Comparison of ENCODE assay signal across 29 mouse cellular contexts in genomic region chr9:51352896-51353295, GRCm38 (mm10). TPM values are rescaled to one million over a fixed set of nuclear protein-coding genes. Genes with fewer than 3 reads are reported as not detected.
DNase-seq lines count a peak whose midpoint lies in the region; TF ChIP-seq lines count a peak whose summit lies in the region.
"Had no signal": no experiment of that assay in that cellular context is flagged by ENCODE, and none has a peak within 500 bp of the region (broad histone marks: within the 10 kb centered on the region; RNA-seq: fewer than 3 reads in every experiment).

No protein-coding gene starts in this region.

- whole genome bisulfite sequencing in olfactory bulb, adult 2 months, result 39% methylated on average over 3 of the region's 3 CpGs
- 88% methylated on average over 3 of the region's 3 CpGs for WGBS in heart, embryonic 10.5 days

- TF ChIP-seq POLR2A in olfactory bulb, adult 2 months (IDR thresholded peaks at IDR 0.05; ENCODE audit: insufficient read depth, low read depth, low read length), result no peak

- no peak for TF ChIP-seq CTCF in olfactory bulb, adult 2 months (IDR thresholded peaks at IDR 0.05; ENCODE audit: insufficient read depth, low read depth, low read length)

- no peaks in the 10 kb centered on the region for H3K36me3 ChIP-seq in heart, embryonic 10.5 days
- H3K36me3 ChIP-seq: G1E had no signal

- peaks cover 5% of the 10 kb centered on the region; the same call in 1 of the 2 replicates for H3K4me1 ChIP-seq in olfactory bulb, adult 2 months (ENCODE audit: control insufficient read depth, insufficient read depth, low read length)
- peaks cover 5% of the 10 kb centered on the region; the same call in 1 of the 2 replicates for H3K4me1 ChIP-seq in heart, embryonic 10.5 days

- peak; percentile 21 for DNase-seq in adrenal gland, adult 2 months
- no peak for DNase-seq in adrenal gland, postnatal 25 days
- DNase-seq in 3T3-L1 (ENCODE audit: low read depth, low spot score), result peak; percentile 52
- peak; percentile 49 for DNase-seq in brain, adult 2 months (ENCODE audit: low read depth, low spot score)
- DNase-seq in kidney, adult 18-20 months, result no peak
- DNase-seq in heart, embryonic 10.5 days (ENCODE audit: low spot score), result no peak
- no peak for DNase-seq in cerebellum, postnatal 4 days (ENCODE audit: low spot score in 2 of 2)
- DNase-seq: adrenal gland, adult 8-10 months; adrenal gland, postnatal 10 days; adrenal gland, postnatal 14 days; adrenal gland, postnatal 36 days; B cell, adult 2 months; cerebellum, adult 11 months; cerebellum, adult 11-12 months; cerebellum, adult 18-20 months; cerebellum, adult 2 months; cerebellum, adult 8-10 months; cerebellum, adult 9-10 months had no signal

- peak overlapping the region; percentile 89 for H3K27ac ChIP-seq in olfactory bulb, adult 2 months (ENCODE audit: insufficient read depth, low read depth, low read length)
- H3K27ac ChIP-seq in heart, embryonic 10.5 days, result no peak overlapping the region

- no peaks in the 10 kb centered on the region for H3K27me3 ChIP-seq in heart, embryonic 10.5 days (ENCODE audit: insufficient read depth, poor library complexity, severe bottlenecking)
- H3K27me3 ChIP-seq: CH12.LX, Patski had no signal

- H3K9me3 ChIP-seq in heart, embryonic 10.5 days, result no peaks in the 10 kb centered on the region
- H3K9me3 ChIP-seq: G1E had no signal

- no peak overlapping the region for H3K4me3 ChIP-seq in olfactory bulb, adult 2 months (ENCODE audit: insufficient read depth, low read depth, low read length)
- H3K4me3 ChIP-seq in heart, embryonic 10.5 days, result no peak overlapping the region

RNA-seq across cellular contexts. Expression of gene 1810046K07Rik, which starts 24.2 kb away (rescaled TPM):
- not detected for total RNA-seq in adrenal gland, adult 2 months (2021)
- 0.08 TPM in 1 of 2 replicates, not detected in the other for polyA plus RNA-seq in adrenal gland, adult 2 months (2012; rRNA removed)
- total RNA-seq in adrenal gland, postnatal 25 days (2021), result not detected in 2 replicates
- not detected in 2 replicates for polyA plus RNA-seq in olfactory bulb, adult 2 months (2012; ENCODE audit: insufficient read depth, insufficient read length, low replicate concordance, missing spikeins)
- polyA plus RNA-seq in heart, embryonic 10.5 days (2016; fragmentation: Nextera tagmentation; extraction: Ambion mirVana), result not detected in 2 replicates
- total RNA-seq: adrenal gland, adult 18-20 months; adrenal gland, postnatal 36 days; ES-E14; G1E; MEL had no signal
- polyA plus RNA-seq: activated CD4-positive, CD25-positive, alpha-beta regulatory T cell, adult 4 months; brain, embryonic 14.5 days; C2C12; CD4-positive, CD25-positive, alpha-beta regulatory T cell, adult 4 months; cerebellum, adult 2 months; G1E; Patski had no signal

Comparison
In these comparisons a context has a peak if more than half of its experiments do, and no peak if none do; other contexts are left out.
1. DNase-seq: peak in adrenal gland, adult 2 months (single experiment), 3T3-L1 (single experiment) and brain, adult 2 months (single experiment); none in adrenal gland, postnatal 25 days (single experiment), kidney, adult 18-20 months (single experiment), heart, embryonic 10.5 days (single experiment) and cerebellum, postnatal 4 days (0 of 2).